Mouse (Mus musculus): Measurements from ENCODE around the gene Cnep1r1.

Gene Cnep1r1

GRCm38 (mm10) chr8:88118456-88119036 is at the start of gene Cnep1r1:
TSS of gene Cnep1r1 (plus strand) at chr8:88118769.
- DNase-seq (ENCODE audit: low read depth, low spot score) = peak; percentile 95

GRCm38 (mm10) chr8:88082183-88082582 is 36.4 kb upstream of the Cnep1r1 start:
- DNase-seq (ENCODE audit: low read depth, low spot score) = no peak

- no peak for DNase-seq (ENCODE audit: low read depth, low spot score)
These were observed 30.6 kb upstream of the Cnep1r1 start for GRCm38 (mm10) chr8:88088006-88088405.

GRCm38 (mm10) chr8:88091661-88092060 is 26.9 kb upstream of the Cnep1r1 start:
- DNase-seq (ENCODE audit: low read depth, low spot score) = no peak

GRCm38 (mm10) chr8:88093367-88093766 is 25.2 kb upstream of the Cnep1r1 start:
- DNase-seq (ENCODE audit: low read depth, low spot score) = no peak

GRCm38 (mm10) chr8:88098856-88099255 is 19.7 kb upstream of the Cnep1r1 start:
- DNase-seq (ENCODE audit: low read depth, low spot score) = no peak

- peak; percentile 71 for DNase-seq (ENCODE audit: low read depth, low spot score)
These were observed 19.0 kb upstream of the Cnep1r1 start for GRCm38 (mm10) chr8:88099526-88099925.

- no peak for DNase-seq (ENCODE audit: low read depth, low spot score)
These were observed 9.3 kb upstream of the Cnep1r1 start for GRCm38 (mm10) chr8:88109241-88109640.

GRCm38 (mm10) chr8:88119076-88119475 is 507 bp downstream of the Cnep1r1 start:
- no peak for DNase-seq (ENCODE audit: low read depth, low spot score)

- no peak for DNase-seq (ENCODE audit: low read depth, low spot score)
These were observed 6.3 kb downstream of the Cnep1r1 start for GRCm38 (mm10) chr8:88124850-88125249.

- DNase-seq (ENCODE audit: low read depth, low spot score) = no peak
These were observed 10.8 kb downstream of the Cnep1r1 start for GRCm38 (mm10) chr8:88129397-88129796.

GRCm38 (mm10) chr8:88130754-88131317 is 12.3 kb downstream of the Cnep1r1 start:
- DNase-seq (ENCODE audit: low read depth, low spot score) = no peak

- peak; percentile 95 for DNase-seq (ENCODE audit: low read depth, low spot score)
These were observed 19.3 kb downstream of the Cnep1r1 start, which contains the start of gene Heatr3 for GRCm38 (mm10) chr8:88137748-88138484. TSS of gene Heatr3 (plus strand) at chr8:88137855.

GRCm38 (mm10) chr8:88139256-88139655 is 20.7 kb downstream of the Cnep1r1 start:
- DNase-seq (ENCODE audit: low read depth, low spot score) = peak; percentile 11

GRCm38 (mm10) chr8:88141629-88142028 is 23.1 kb downstream of the Cnep1r1 start:
- no peak for DNase-seq (ENCODE audit: low read depth, low spot score)

GRCm38 (mm10) chr8:88144041-88144440 is 25.5 kb downstream of the Cnep1r1 start:
- no peak for DNase-seq (ENCODE audit: low read depth, low spot score)

- peak; percentile 37 for DNase-seq (ENCODE audit: low read depth, low spot score)
These were observed 32.4 kb downstream of the Cnep1r1 start for GRCm38 (mm10) chr8:88150910-88151371.

GRCm38 (mm10) chr8:88160237-88160995 is 41.8 kb downstream of the Cnep1r1 start:
- DNase-seq (ENCODE audit: low read depth, low spot score) = no peak

GRCm38 (mm10) chr8:88161439-88161838 is 42.9 kb downstream of the Cnep1r1 start:
- DNase-seq (ENCODE audit: low read depth, low spot score) = peak; percentile 82

GRCm38 (mm10) chr8:88175264-88175663 is 56.7 kb downstream of the Cnep1r1 start:
- no peak for DNase-seq (ENCODE audit: low read depth, low spot score)

GRCm38 (mm10) chr8:88177291-88177690 is 58.7 kb downstream of the Cnep1r1 start:
- DNase-seq (ENCODE audit: low read depth, low spot score) = no peak

- no peak for DNase-seq (ENCODE audit: low read depth, low spot score)
These were observed 64.6 kb downstream of the Cnep1r1 start for GRCm38 (mm10) chr8:88183121-88183520.

All from CD4-positive, CD25-positive, alpha-beta regulatory T cell, adult 2 months (primary cell).